Mouse (Mus musculus) testis, adult 2 months (tissue): Measurements from ENCODE around the gene Rif1.

Experiments
- CTCF ChIP-seq: fragments of 200-500 bp; IDR thresholded peaks from 2 replicates; pipeline ENCODE4 v1.5.1; 2012; ENCODE audit warnings: low read depth, mild to moderate bottlenecking, inconsistent platforms, low read length, moderate library complexity; ENCODE audit not compliant: control insufficient read depth, insufficient read depth, insufficient replicate concordance
- POLR2A ChIP-seq: fragments of 200-500 bp; IDR thresholded peaks from 2 replicates; pipeline ENCODE4 v1.6.1; 2012; ENCODE audit warnings: low read depth, mild to moderate bottlenecking, inconsistent platforms, low read length, moderate library complexity; ENCODE audit not compliant: control insufficient read depth

DNA sequence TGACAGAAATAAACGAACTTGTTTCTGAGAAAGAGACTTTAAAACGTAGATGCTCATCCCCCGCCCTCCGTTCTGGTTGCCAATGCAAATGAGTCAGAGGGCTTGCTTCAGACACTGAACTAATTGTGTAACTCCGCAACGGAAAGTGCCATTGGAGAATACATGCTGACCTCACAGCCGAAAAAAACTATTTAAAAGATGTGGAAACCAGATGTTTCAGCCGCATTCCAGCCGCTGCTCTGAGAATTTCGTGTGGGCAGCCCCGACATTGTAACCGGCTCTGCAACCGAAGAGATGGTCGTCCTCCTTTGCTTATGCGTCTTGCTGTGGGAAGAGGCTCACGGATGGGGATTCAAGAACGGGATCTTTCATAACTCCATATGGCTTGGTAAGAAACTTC lies 34.8 kb upstream of the Rif1 start, which contains the start of gene Tnfaip6:
- no peak for TF ChIP-seq CTCF
- 0 out of 2 replicates have a peak, but pooled peaks have one; percentile 17 for TF ChIP-seq POLR2A
